Mouse (Mus musculus): ENCODE results near the gene Grin2a. TPM values are rescaled to one million over a fixed set of nuclear protein-coding genes. Genes with fewer than 3 reads are reported as not detected.

Grin2a gene
- polyA plus RNA-seq, 1 experiment from 2014 or later = 0.72 TPM

DNA sequence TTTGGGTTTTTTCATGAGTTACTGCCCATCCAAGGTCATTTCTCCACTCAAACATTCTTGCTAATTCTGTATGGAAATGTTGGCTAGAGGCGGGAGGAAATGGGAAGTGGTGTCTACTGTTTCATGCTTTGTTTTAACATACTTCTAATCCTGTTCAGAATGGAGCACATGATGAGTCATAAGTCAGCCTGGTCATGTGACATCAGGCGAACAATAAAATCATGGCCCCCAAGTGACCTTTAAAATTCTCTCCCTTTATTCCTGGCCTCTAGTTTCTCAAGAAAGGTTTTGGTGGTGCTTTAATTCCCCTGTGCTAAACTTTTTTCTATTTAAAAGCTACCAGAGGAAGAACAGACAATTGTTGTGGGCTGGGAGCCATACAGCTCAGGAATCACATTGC is 161.1 kb downstream of the Grin2a start:
- WGBS = 87% methylated on average over 2 of the region's 2 CpGs
- H3K4me1 ChIP-seq = no peaks in the 10 kb centered on the region

DNA sequence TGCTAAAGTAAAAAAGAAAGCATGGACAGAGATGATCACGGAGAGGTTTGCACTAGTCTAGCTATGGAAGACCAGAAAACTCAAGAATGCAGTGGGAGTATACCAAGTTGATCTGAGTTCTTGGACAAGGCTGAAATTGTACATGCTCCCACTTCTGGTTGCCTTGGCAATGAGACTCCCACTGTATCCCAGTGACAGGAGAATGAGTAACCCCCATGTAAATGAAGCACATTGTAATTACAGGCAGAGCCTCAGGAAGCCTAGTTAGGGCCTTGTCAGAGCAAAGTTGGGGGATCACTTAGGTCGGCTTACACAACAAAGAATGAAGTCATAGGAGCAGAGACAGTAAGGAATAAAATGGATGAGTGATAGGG is 170.3 kb downstream of the Grin2a start:
- no peaks in the 10 kb centered on the region for H3K36me3 ChIP-seq (replicated peaks)
- DNase-seq (ENCODE audit: low spot score) = no peak
- no peaks in the 10 kb centered on the region for H3K9me3 ChIP-seq
- 78% methylated on average over 2 of the region's 2 CpGs for WGBS
- no peak overlapping the region for H3K4me3 ChIP-seq
- no peaks in the 10 kb centered on the region for H3K4me1 ChIP-seq
- no peak overlapping the region for H3K27ac ChIP-seq (replicated peaks)
- H3K27me3 ChIP-seq (replicated peaks; ENCODE audit: low read depth, poor library complexity, severe bottlenecking) = no peaks in the 10 kb centered on the region

More for the DNA sequence above, 161.1 kb downstream of the Grin2a start:
- Histone ChIP-seq H3K27me3 (replicated peaks; ENCODE audit: low read depth, poor library complexity, severe bottlenecking) (no peaks in the 10 kb centered on the region), H3K9me3 (no peaks in the 10 kb centered on the region), H3K36me3 (replicated peaks) (no peaks in the 10 kb centered on the region), H3K4me3 (no peak overlapping the region), H3K27ac (replicated peaks) (no peak overlapping the region)
- no peak for DNase-seq (ENCODE audit: low spot score)

DNA sequence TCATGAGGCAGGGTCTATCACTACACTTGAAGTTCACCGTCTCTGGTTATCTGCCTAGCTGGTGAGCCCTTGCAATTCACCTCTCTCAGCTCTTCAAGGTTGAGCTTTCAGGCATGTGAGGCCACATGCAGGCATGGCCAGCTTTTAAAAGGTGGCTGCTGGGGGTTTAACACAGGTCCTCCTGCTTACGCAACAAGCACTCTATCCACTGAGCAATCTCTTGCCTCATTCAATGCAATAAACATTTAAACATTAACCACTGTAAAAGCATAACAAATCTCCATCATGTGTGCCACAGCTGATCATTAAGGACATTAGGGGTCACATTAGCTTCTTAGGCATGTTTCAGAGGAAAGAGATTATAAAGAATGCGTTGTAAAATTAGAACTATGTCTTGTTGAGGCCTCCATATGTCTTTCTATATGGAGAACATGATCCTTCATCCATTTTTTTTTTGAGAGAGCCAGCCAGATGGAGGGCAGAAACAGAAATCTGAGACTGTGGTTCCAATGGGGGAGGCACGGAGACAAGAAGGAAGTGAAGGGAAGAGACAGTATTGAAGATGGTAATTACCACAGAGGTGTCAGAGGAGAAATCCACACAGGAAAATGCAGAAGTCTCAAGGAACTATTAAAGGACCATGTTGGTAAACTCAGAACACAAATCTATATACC is 170.8 kb downstream of the Grin2a start:
- no peak for DNase-seq (ENCODE audit: low spot score)
- Histone ChIP-seq H3K36me3 (replicated peaks) (no peaks in the 10 kb centered on the region), H3K9me3 (no peaks in the 10 kb centered on the region), H3K27me3 (replicated peaks; ENCODE audit: low read depth, poor library complexity, severe bottlenecking) (no peaks in the 10 kb centered on the region), H3K4me3 (no peak overlapping the region), H3K27ac (replicated peaks) (no peak overlapping the region), H3K4me1 (no peaks in the 10 kb centered on the region)
- WGBS = 83% methylated on average over 4 of the region's 4 CpGs

DNA sequence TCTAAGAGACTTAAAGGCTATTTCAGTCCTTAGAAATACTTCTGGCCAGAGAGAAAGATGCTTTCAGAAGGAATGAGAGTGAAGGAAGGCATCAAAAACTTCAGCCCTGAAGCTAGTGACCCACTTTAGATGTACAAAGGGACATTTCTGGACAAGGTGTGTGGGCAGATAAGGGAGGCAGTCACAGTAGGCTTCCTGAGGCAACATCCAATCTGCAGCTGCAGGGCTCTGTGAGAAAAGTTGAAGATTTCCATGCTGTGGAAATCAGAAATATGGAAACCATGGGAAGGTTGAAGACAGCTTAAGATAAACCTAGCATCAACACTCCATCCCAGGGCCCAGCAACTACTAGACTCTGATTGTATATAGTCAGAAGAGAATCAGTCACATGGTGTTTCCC is 171.7 kb downstream of the Grin2a start:
- H3K9me3 ChIP-seq = no peaks in the 10 kb centered on the region
- H3K27me3 ChIP-seq (replicated peaks; ENCODE audit: low read depth, poor library complexity, severe bottlenecking) = no peaks in the 10 kb centered on the region
- no peaks in the 10 kb centered on the region for H3K36me3 ChIP-seq (replicated peaks)
- H3K27ac ChIP-seq (replicated peaks) = no peak overlapping the region
- DNase-seq (ENCODE audit: low spot score) = no peak
- no peaks in the 10 kb centered on the region for H3K4me1 ChIP-seq
- no peak overlapping the region for H3K4me3 ChIP-seq

DNA sequence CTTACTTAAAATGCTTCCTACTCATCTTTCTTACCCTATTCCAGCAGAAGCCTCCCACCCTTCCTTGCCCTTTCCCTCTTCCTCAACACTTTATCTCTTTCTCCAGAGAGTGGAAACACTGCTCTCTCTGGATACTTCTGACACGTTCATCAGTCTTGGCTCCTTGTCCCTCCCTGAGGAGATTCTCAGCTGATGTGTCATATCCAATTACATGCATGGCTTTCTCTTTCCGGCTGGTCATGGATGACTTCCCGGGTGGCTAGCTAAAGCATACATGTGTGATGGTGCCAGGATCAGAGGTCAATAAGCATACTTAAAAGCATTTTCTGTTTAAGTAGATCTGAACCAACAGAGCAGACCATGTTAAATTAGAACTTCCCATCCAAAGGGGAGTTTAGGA is 175.9 kb downstream of the Grin2a start:
- 50% methylated on average over 3 of the region's 3 CpGs for WGBS
- H3K27me3 ChIP-seq (replicated peaks; ENCODE audit: low read depth, poor library complexity, severe bottlenecking) = no peaks in the 10 kb centered on the region
- no peaks in the 10 kb centered on the region for H3K4me1 ChIP-seq
- no peak for DNase-seq (ENCODE audit: low spot score)
- no peak overlapping the region for H3K4me3 ChIP-seq
- H3K36me3 ChIP-seq (replicated peaks) = no peaks in the 10 kb centered on the region
- no peaks in the 10 kb centered on the region for H3K9me3 ChIP-seq
- no peak overlapping the region for H3K27ac ChIP-seq (replicated peaks)

GRCm38 (mm10) chr16:9801338-9801737 is 194.0 kb downstream of the Grin2a start:
- Histone ChIP-seq H3K4me3 (no peak overlapping the region), H3K36me3 (replicated peaks) (no peaks in the 10 kb centered on the region), H3K27ac (replicated peaks) (no peak overlapping the region), H3K4me1 (no peaks in the 10 kb centered on the region), H3K9me3 (no peaks in the 10 kb centered on the region), H3K27me3 (replicated peaks; ENCODE audit: low read depth, poor library complexity, severe bottlenecking) (no peaks in the 10 kb centered on the region)
- WGBS = 87% methylated on average over 8 of the region's 8 CpGs
- no peak for DNase-seq (ENCODE audit: low spot score)

DNA sequence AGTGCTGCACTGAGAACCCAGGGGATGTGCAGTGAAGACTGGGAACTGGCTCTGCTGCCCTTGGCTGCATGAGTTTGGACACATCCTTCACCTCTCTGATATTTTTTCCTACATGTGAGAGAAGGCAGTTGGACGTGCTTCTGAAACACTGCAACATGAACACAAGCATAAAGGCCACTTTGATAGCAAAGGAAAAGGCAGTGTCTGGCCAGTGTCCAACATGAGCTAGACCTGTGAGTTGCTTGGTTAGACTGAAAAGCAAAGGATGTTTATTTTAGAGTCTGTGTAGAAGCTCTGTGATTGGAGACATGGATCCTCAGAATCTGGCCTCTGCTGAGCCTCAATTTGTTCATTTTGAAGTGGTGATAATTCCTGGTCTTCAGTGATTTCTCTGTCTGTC is 195.1 kb downstream of the Grin2a start:
- no peak for DNase-seq (ENCODE audit: low spot score)
- H3K4me1 ChIP-seq = no peaks in the 10 kb centered on the region
- H3K27ac ChIP-seq (replicated peaks) = no peak overlapping the region
- H3K4me3 ChIP-seq = no peak overlapping the region
- H3K9me3 ChIP-seq = no peaks in the 10 kb centered on the region
- H3K27me3 ChIP-seq (replicated peaks; ENCODE audit: low read depth, poor library complexity, severe bottlenecking) = no peaks in the 10 kb centered on the region
- H3K36me3 ChIP-seq (replicated peaks) = no peaks in the 10 kb centered on the region
- 79% methylated on average over 1 of the region's 1 CpGs for WGBS

DNA sequence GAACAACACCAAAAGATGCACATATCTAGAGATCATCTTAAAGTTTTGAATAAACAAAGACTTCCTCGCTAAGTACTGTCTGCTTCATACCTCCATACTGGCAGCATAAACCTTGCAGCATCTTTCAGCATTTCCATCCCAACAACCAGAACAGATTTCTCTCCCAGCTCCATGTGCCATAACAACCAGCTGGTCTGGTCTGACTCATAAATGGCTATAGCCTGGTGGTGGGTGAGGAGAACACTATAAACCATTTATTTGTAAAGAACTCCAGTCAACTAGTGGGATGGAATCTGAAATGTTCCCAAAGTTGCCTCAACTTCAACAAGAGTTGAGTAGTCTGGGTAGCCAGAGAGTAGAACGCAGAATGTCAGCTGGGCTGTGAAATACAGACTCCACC is 202.4 kb downstream of the Grin2a start:
- Histone ChIP-seq H3K27ac (replicated peaks) (no peak overlapping the region), H3K4me3 (no peak overlapping the region), H3K4me1 (no peaks in the 10 kb centered on the region), H3K9me3 (no peaks in the 10 kb centered on the region), H3K27me3 (replicated peaks; ENCODE audit: low read depth, poor library complexity, severe bottlenecking) (no peaks in the 10 kb centered on the region), H3K36me3 (replicated peaks) (no peaks in the 10 kb centered on the region)
- DNase-seq (ENCODE audit: low spot score) = no peak
- WGBS = 89% methylated on average over 2 of the region's 2 CpGs

- no peaks in the 10 kb centered on the region for H3K4me1 ChIP-seq
- H3K27ac ChIP-seq (replicated peaks) = no peak overlapping the region
- H3K4me3 ChIP-seq = no peak overlapping the region
- WGBS = 61% methylated on average over 1 of the region's 1 CpGs
- DNase-seq (ENCODE audit: low spot score) = no peak
- H3K9me3 ChIP-seq = no peaks in the 10 kb centered on the region
- no peaks in the 10 kb centered on the region for H3K27me3 ChIP-seq (replicated peaks; ENCODE audit: low read depth, poor library complexity, severe bottlenecking)
- no peaks in the 10 kb centered on the region for H3K36me3 ChIP-seq (replicated peaks)
Measured at GRCm38 (mm10) chr16:9786261-9786660, 209.1 kb downstream of the Grin2a start.

DNA sequence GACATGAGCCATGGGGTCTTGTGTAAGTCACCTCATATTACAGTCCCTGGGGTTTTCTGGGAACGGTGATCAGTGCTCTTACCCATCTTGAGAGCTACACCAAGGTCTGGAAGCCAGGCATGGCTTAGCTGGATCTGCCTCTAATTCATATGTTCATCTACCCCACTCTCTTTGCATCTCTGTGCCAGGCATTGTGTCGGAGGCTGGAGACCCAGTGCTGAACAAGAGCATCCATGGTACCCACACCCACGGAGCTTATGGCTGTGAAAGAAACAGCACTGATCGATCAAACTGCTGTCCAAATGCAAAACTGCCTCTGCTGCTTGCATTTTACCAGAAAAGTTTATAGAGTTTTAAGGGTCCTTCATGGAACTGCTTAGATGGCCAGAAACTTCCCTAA is 209.5 kb downstream of the Grin2a start:
- no peak for DNase-seq (ENCODE audit: low spot score)
- Histone ChIP-seq H3K27me3 (replicated peaks; ENCODE audit: low read depth, poor library complexity, severe bottlenecking) (no peaks in the 10 kb centered on the region), H3K4me1 (no peaks in the 10 kb centered on the region), H3K27ac (replicated peaks) (no peak overlapping the region), H3K36me3 (replicated peaks) (no peaks in the 10 kb centered on the region), H3K4me3 (no peak overlapping the region), H3K9me3 (no peaks in the 10 kb centered on the region)
- 89% methylated on average over 4 of the region's 4 CpGs for WGBS

GRCm38 (mm10) chr16:9768981-9769380 is 226.4 kb downstream of the Grin2a start:
- Histone ChIP-seq H3K9me3 (no peaks in the 10 kb centered on the region), H3K27ac (replicated peaks) (no peak overlapping the region), H3K4me3 (no peak overlapping the region), H3K27me3 (replicated peaks; ENCODE audit: low read depth, poor library complexity, severe bottlenecking) (no peaks in the 10 kb centered on the region), H3K36me3 (replicated peaks) (no peaks in the 10 kb centered on the region), H3K4me1 (no peaks in the 10 kb centered on the region)
- 81% methylated on average over 1 of the region's 1 CpGs for WGBS
- DNase-seq (ENCODE audit: low spot score) = no peak

DNA sequence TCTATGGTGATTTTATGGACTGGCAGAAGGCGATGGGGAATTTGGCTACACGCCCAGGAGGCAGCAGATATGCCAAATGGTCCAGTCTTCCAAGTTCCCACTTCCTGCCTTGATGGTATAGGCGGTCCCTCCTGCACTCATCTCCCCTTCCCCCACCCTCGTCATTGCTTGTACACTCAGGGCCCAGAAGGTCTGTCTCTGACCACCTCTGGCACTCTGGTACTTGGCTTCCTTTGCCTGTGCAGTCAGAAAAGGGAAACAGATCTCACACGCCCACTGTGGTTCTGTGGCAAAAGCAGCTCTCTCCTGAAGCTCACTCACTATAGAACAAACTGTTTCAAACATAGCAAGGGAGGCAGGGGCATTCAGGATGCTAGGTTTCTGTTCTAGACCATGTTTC is 227.0 kb downstream of the Grin2a start:
- WGBS = 79% methylated on average over 5 of the region's 5 CpGs

DNA sequence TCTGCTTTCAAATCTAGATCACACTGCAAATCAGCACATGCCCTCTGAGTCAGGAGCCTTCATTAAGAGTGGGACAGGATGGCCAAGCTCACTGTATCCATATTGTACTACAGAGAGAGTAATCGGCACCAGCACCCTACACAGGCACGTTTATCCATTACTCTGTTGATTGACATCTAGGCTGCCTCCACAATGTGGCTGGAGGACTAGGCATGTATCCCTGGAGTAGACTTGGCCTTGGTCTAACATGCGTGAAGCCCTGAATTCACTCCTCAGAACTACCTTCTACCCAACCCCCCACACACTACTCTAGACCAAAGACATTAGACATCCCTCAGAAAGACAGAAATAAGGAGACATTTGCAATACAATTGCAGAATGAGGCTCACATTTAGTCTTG is 227.4 kb downstream of the Grin2a start:
- H3K27ac ChIP-seq (replicated peaks) = no peak overlapping the region
- H3K27me3 ChIP-seq (replicated peaks; ENCODE audit: low read depth, poor library complexity, severe bottlenecking) = no peaks in the 10 kb centered on the region
- H3K4me1 ChIP-seq = no peaks in the 10 kb centered on the region
- no peaks in the 10 kb centered on the region for H3K36me3 ChIP-seq (replicated peaks)
- no peak for DNase-seq (ENCODE audit: low spot score)
- H3K4me3 ChIP-seq = no peak overlapping the region
- 89% methylated on average over 3 of the region's 3 CpGs for WGBS
- no peaks in the 10 kb centered on the region for H3K9me3 ChIP-seq

More for the DNA sequence above, 227.0 kb downstream of the Grin2a start:
- H3K27ac ChIP-seq (replicated peaks) = no peak overlapping the region
- H3K4me1 ChIP-seq = no peaks in the 10 kb centered on the region
- H3K4me3 ChIP-seq = no peak overlapping the region
- no peaks in the 10 kb centered on the region for H3K9me3 ChIP-seq
- H3K27me3 ChIP-seq (replicated peaks; ENCODE audit: low read depth, poor library complexity, severe bottlenecking) = no peaks in the 10 kb centered on the region
- DNase-seq (ENCODE audit: low spot score) = no peak
- no peaks in the 10 kb centered on the region for H3K36me3 ChIP-seq (replicated peaks)

- WGBS = 84% methylated on average over 2 of the region's 2 CpGs
- no peak for DNase-seq (ENCODE audit: low spot score)
- H3K27ac ChIP-seq (replicated peaks) = no peak overlapping the region
Measured at GRCm38 (mm10) chr16:9764086-9764485, 231.3 kb downstream of the Grin2a start.

More at GRCm38 (mm10) chr16:9764086-9764485, 231.3 kb downstream of the Grin2a start:
- Histone ChIP-seq H3K4me1 (no peaks in the 10 kb centered on the region), H3K36me3 (replicated peaks) (no peaks in the 10 kb centered on the region), H3K27me3 (replicated peaks; ENCODE audit: low read depth, poor library complexity, severe bottlenecking) (no peaks in the 10 kb centered on the region), H3K4me3 (no peak overlapping the region), H3K9me3 (no peaks in the 10 kb centered on the region)

All from embryonic facial prominence, embryonic 10.5 days (tissue).